Mouse (Mus musculus) testis, adult 2 months (tissue): Measurements from ENCODE around the gene Slc28a2. TPM values are rescaled to one million over a fixed set of nuclear protein-coding genes. Genes with fewer than 3 reads are reported as not detected.
"Not testable (repeated sequence)": the region's sequence is repeated elsewhere in the genome, so short reads cannot be mapped to it uniquely, and the experiment has no call there.

Experiments
- H3K27ac ChIP-seq: fragments of 200-500 bp; 2 replicates; pipeline ENCODE4 v1.5.1; 2012; ENCODE audit warnings: low read depth, low read length; ENCODE audit not compliant: control insufficient read depth, insufficient read depth
- H3K27me3 ChIP-seq: fragments of 200-500 bp; 2 replicates; pipeline ENCODE4 v1.6.1; 2012; ENCODE audit warnings: mild to moderate bottlenecking, low read length, moderate library complexity; ENCODE audit not compliant: control insufficient read depth, insufficient read depth
- H3K36me3 ChIP-seq: fragments of 200-500 bp; 2 replicates; pipeline ENCODE4 v1.6.1; 2012; ENCODE audit warnings: mild to moderate bottlenecking, low read length; ENCODE audit not compliant: control insufficient read depth, insufficient read depth
- H3K4me1 ChIP-seq: fragments of 200-500 bp; 2 replicates; pipeline ENCODE4 v1.6.1; 2012; ENCODE audit warnings: low read length; ENCODE audit not compliant: control insufficient read depth, insufficient read depth
- H3K4me3 ChIP-seq: fragments of 200-500 bp; 2 replicates; pipeline ENCODE4 v1.5.1; 2012; ENCODE audit warnings: low read depth, mild to moderate bottlenecking, low read length, moderate library complexity, mixed read lengths; ENCODE audit not compliant: control insufficient read depth
- CTCF ChIP-seq: fragments of 200-500 bp; IDR thresholded peaks from 2 replicates; pipeline ENCODE4 v1.5.1; 2012; ENCODE audit warnings: low read depth, mild to moderate bottlenecking, inconsistent platforms, low read length, moderate library complexity; ENCODE audit not compliant: control insufficient read depth, insufficient read depth, insufficient replicate concordance
- POLR2A ChIP-seq: fragments of 200-500 bp; IDR thresholded peaks from 2 replicates; pipeline ENCODE4 v1.6.1; 2012; ENCODE audit warnings: low read depth, mild to moderate bottlenecking, inconsistent platforms, low read length, moderate library complexity; ENCODE audit not compliant: control insufficient read depth
- polyA plus RNA-seq: library from polyadenylated mRNA; depleted of rRNA; stranded (reverse); fragments of >200 nt; gene quantifications from 2 replicates; pipeline ENCODE4 v1.2.3, GENCODE M21; 2012

Gene Slc28a2
- polyA plus RNA-seq, 1 experiment = 0.20 TPM

DNA sequence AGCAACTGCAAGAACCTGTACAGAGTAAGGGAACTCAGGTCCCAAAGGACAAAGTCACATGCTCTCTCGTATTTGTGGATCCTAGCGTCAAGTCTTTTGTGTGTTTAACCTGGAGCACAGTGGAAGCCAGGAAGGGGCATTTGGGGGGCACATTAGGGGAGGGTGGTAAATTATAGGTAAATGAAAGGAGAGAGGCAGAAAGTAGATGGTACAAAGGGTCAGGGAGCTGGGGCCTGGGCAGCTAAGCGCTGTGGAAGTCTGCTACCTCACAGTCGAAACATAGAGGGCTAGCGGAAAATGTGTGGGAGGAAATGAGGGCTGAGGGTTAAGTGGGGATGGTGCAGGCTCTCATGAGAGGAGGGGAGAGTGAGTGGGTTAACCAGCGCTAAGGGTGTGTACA lies 44.2 kb upstream of the Slc28a2 start:
- Histone ChIP-seq H3K36me3 (no peaks in the 10 kb centered on the region), H3K27me3 (no peaks in the 10 kb centered on the region), H3K4me1 (peaks cover 3% of the 10 kb centered on the region; the same call in 1 of the 2 replicates), H3K4me3 (no peak overlapping the region), H3K27ac (no peak overlapping the region)
- TF ChIP-seq POLR2A = no peak
- TF ChIP-seq CTCF = no peak

- H3K36me3 ChIP-seq = no peaks in the 10 kb centered on the region
- no peak for TF ChIP-seq POLR2A
- no peak for TF ChIP-seq CTCF
- no peak overlapping the region for H3K4me3 ChIP-seq
- no peaks in the 10 kb centered on the region for H3K27me3 ChIP-seq
- 0 out of 2 replicates have a peak, but pooled peaks cover 3% of the 10 kb centered on the region for H3K4me1 ChIP-seq
- H3K27ac ChIP-seq = no peak overlapping the region
These were observed 41.2 kb upstream of the Slc28a2 start for GRCm38 (mm10) chr2:122385095-122385494.

GRCm38 (mm10) chr2:122387135-122387534 lies 39.1 kb upstream of the Slc28a2 start:
- not testable (repeated sequence) for H3K4me3 ChIP-seq, H3K4me1 ChIP-seq, H3K27ac ChIP-seq, H3K36me3 ChIP-seq, H3K27me3 ChIP-seq

DNA sequence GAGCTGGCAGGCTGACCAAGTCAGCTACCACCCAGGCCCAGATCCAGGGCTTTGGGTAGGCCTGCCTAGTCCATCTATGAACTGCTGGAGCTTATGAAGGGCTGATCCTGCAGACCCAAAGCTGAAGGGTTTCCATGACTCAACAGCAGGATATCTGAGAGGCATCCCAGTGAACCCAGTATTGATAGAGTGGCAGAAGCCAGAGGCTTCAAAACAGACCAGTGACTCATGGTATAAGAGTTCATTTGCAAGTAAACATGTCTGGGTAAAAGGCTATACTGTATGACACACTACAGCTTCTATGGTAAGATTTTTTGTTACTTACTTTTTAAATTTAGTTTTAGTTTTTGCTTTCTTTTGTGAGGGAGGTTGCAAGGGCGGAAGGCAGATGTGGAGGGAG lies 30.1 kb upstream of the Slc28a2 start:
- no peaks in the 10 kb centered on the region for H3K36me3 ChIP-seq
- H3K4me1 ChIP-seq = no peaks in the 10 kb centered on the region
- H3K27me3 ChIP-seq = no peaks in the 10 kb centered on the region
- TF ChIP-seq CTCF (no peak), POLR2A (no peak)
- no peak overlapping the region for H3K27ac ChIP-seq
- no peak overlapping the region for H3K4me3 ChIP-seq

GRCm38 (mm10) chr2:122407607-122408006 lies 18.7 kb upstream of the Slc28a2 start:
- no peak for TF ChIP-seq POLR2A
- TF ChIP-seq CTCF = no peak
- no peaks in the 10 kb centered on the region for H3K27me3 ChIP-seq
- no peak overlapping the region for H3K4me3 ChIP-seq
- no peaks in the 10 kb centered on the region for H3K4me1 ChIP-seq
- no peaks in the 10 kb centered on the region for H3K36me3 ChIP-seq
- no peak overlapping the region for H3K27ac ChIP-seq

DNA sequence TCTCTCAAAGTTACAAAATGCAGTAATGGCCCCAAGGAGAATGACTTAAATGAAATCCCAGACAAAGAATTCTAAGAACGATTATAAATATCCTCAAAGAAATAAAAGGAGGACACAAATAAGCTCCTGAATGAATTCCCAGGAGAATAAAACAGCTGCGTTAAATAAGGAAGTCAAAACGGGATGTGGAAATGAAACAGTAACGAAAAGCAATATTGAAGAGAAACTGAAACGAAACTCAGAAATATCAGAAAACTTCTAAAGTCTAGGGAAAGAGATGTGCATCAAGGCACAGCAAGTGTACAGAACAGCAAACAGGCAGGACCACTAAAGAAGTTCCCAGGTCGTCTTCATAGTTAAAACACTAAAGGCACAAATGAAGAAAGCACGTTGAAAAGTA lies 17.3 kb upstream of the Slc28a2 start:
- TF ChIP-seq CTCF (no peak), POLR2A (no peak)
- H3K4me1 ChIP-seq = no peaks in the 10 kb centered on the region

GRCm38 (mm10) chr2:122426645-122427044 lies 368 bp downstream of the Slc28a2 start:
- not testable (repeated sequence) for H3K4me1 ChIP-seq, H3K27me3 ChIP-seq, H3K27ac ChIP-seq, H3K36me3 ChIP-seq, H3K4me3 ChIP-seq

More for the DNA sequence above, 17.3 kb upstream of the Slc28a2 start:
- Histone ChIP-seq H3K4me3 (no peak overlapping the region), H3K27me3 (no peaks in the 10 kb centered on the region), H3K36me3 (no peaks in the 10 kb centered on the region), H3K27ac (no peak overlapping the region)

GRCm38 (mm10) chr2:122438706-122439482 lies 12.6 kb downstream of the Slc28a2 start:
- not testable (repeated sequence) for H3K27ac ChIP-seq, H3K36me3 ChIP-seq, H3K4me3 ChIP-seq, H3K4me1 ChIP-seq, H3K27me3 ChIP-seq

- H3K36me3 ChIP-seq, H3K4me3 ChIP-seq, H3K27ac ChIP-seq, H3K4me1 ChIP-seq, H3K27me3 ChIP-seq: not testable (repeated sequence)
These were observed 14.2 kb downstream of the Slc28a2 start for GRCm38 (mm10) chr2:122440521-122440920.
